Mouse (Mus musculus) hindbrain, embryonic 15.5 days (tissue): ENCODE measurements around the gene Swi5. TPM values are rescaled to one million over a fixed set of nuclear protein-coding genes. Genes with fewer than 3 reads are reported as not detected.

Source experiments
- ATAC-seq: fragments of 200-750 bp; cut with Nextera tagmentation; 2 replicates; pipeline ENCODE4 v1.8.0; 2017; ENCODE audit warnings: low read depth, moderate number of reproducible peaks, moderate TSS enrichment; ENCODE audit not compliant: low FRiP score
- H3K27ac ChIP-seq: fragments of 300-500 bp; sonication (generic); replicated peaks from 2 replicates; pipeline ENCODE4 v1.5.1; 2015; ENCODE audit warnings: mild to moderate bottlenecking, inconsistent platforms
- H3K27me3 ChIP-seq: fragments of 300-500 bp; sonication (generic); 2 replicates; pipeline ENCODE4 v1.6.1; 2015; ENCODE audit warnings: control low read depth, inconsistent platforms
- H3K36me3 ChIP-seq: fragments of 300-500 bp; sonication (generic); 2 replicates; pipeline ENCODE4 v1.6.1; 2015; ENCODE audit warnings: control low read depth, inconsistent platforms
- H3K4me1 ChIP-seq: fragments of 300-500 bp; sonication (generic); replicated peaks from 2 replicates; pipeline ENCODE4 v1.6.1; 2015; ENCODE audit warnings: control low read depth, inconsistent platforms
- H3K4me2 ChIP-seq: fragments of 300-500 bp; sonication (generic); 2 replicates; pipeline ENCODE4 v1.6.1; 2015; ENCODE audit warnings: moderate library complexity, mild to moderate bottlenecking, inconsistent platforms
- H3K4me3 ChIP-seq: fragments of 300-500 bp; sonication (generic); 2 replicates; pipeline ENCODE4 v1.5.1; 2015; ENCODE audit warnings: mild to moderate bottlenecking, inconsistent platforms
- H3K9ac ChIP-seq: fragments of 300-500 bp; sonication (generic); 2 replicates; pipeline ENCODE4 v1.6.1; 2015; ENCODE audit warnings: inconsistent platforms
- H3K9me3 ChIP-seq: fragments of 300-500 bp; sonication (generic); 2 replicates; pipeline ENCODE4 v1.6.1; 2016; ENCODE audit warnings: control low read depth, inconsistent platforms
- WGBS: fragments of 180-500 bp; shearing (Covaris S2); methylation state at CpG from one replicate; pipeline ENCODE4 v1.1.7; 2015; 5-methylcytosine and 5-hydroxymethylcytosine counted together
- microRNA-seq: library from miRNA; unstranded; fragments of <30 nt; microRNA quantifications from one replicate; pipeline ENCODE4, GENCODE M21; 2016
- polyA plus RNA-seq: library from polyadenylated mRNA; unstranded; fragments of >200 nt; fragmentation: Nextera tagmentation; extraction: Ambion mirVana; gene quantifications from 2 replicates; pipeline ENCODE4 v1.2.1, GENCODE M21; 2015

The Swi5 gene
- polyA plus RNA-seq, 1 experiment from 2014 or later: 402 TPM

GRCm38 (mm10) chr2:32235433-32235832 lies 52.4 kb downstream of the Swi5 start:
- 35% methylated on average over 7 of the region's 7 CpGs for WGBS
- no peak for ATAC-seq
- H3K27ac ChIP-seq: peak overlapping the region; percentile 83
- H3K36me3 ChIP-seq: peaks cover 37% of the 10 kb centered on the region
- H3K9ac ChIP-seq: peak overlapping the region; percentile 71
- H3K4me1 ChIP-seq: peaks cover 25% of the 10 kb centered on the region
- H3K4me2 ChIP-seq: peak overlapping the region; percentile 93
- peak overlapping the region; percentile 64 for H3K4me3 ChIP-seq
- H3K27me3 ChIP-seq: no peaks in the 10 kb centered on the region
- no peaks in the 10 kb centered on the region for H3K9me3 ChIP-seq

Small RNA genes lying within 50 kb of the gene (microRNA-seq; reads per million reads assigned to microRNA genes)
- not detected for gene Gm23363
- gene Mir199b: 71.5 reads per million, percentile 47 among the genes with 10 or more reads in this experiment

Other genes with a start within 250 kb of the Swi5 start
- 0.62 and 0.67 TPM in 2 replicates for gene Fam78a, start 203.2 kb downstream of the Swi5 start, polyA plus RNA-seq
- gene Plpp7, start 192.5 kb downstream of the Swi5 start, polyA plus RNA-seq: 27.5 and 29.5 TPM in 2 replicates
- gene Prrc2b, start 137.0 kb downstream of the Swi5 start, polyA plus RNA-seq: 79.7 and 81.1 TPM in 2 replicates
- gene Pomt1, start 51.5 kb downstream of the Swi5 start, polyA plus RNA-seq: 33.1 and 33.6 TPM in 2 replicates
- 97.4 and 99.6 TPM in 2 replicates for gene Uck1, start 27.9 kb downstream of the Swi5 start, polyA plus RNA-seq
- 31.5 and 32.0 TPM in 2 replicates for gene Golga2, start 691 bp downstream of the Swi5 start, polyA plus RNA-seq
- gene Ciz1, start 64.3 kb upstream of the Swi5 start, polyA plus RNA-seq: 48.2 and 60.7 TPM in 2 replicates
- gene Dnm1, start 65.3 kb upstream of the Swi5 start, polyA plus RNA-seq: 77.2 and 86.0 TPM in 2 replicates
- gene 1110008P14Rik, start 93.9 kb upstream of the Swi5 start, polyA plus RNA-seq: 156 and 160 TPM in 2 replicates
- 0.73 and 1.2 TPM in 2 replicates for gene Lcn2, start 100.2 kb upstream of the Swi5 start, polyA plus RNA-seq
- gene Ptges2, start 107.8 kb upstream of the Swi5 start, polyA plus RNA-seq: 51.0 and 57.4 TPM in 2 replicates
- gene Naif1, start 162.4 kb upstream of the Swi5 start, polyA plus RNA-seq: 4.8 and 5.8 TPM in 2 replicates
- gene Slc25a25, start 163.4 kb upstream of the Swi5 start, polyA plus RNA-seq: 51.4 and 54.4 TPM in 2 replicates
- gene Fam102a, start 247.3 kb upstream of the Swi5 start, polyA plus RNA-seq: 7.5 and 9.5 TPM in 2 replicates